Mouse (Mus musculus) adrenal gland, postnatal 10 days (tissue): Measurements from ENCODE around the gene Enkd1. TPM values are rescaled to one million over a fixed set of nuclear protein-coding genes. Genes with fewer than 3 reads are reported as not detected.

Experiments used
- DNase-seq: peaks from one replicate; pipeline ENCODE4 v3.0.0; 2021; ENCODE audit warnings: mixed read lengths
- long read RNA-seq, 2 experiments: library from polyadenylated mRNA; stranded (forward); transcript quantifications; one replicate each; pipeline ENCODE4 v2.0.0; 2021
- total RNA-seq, 2 experiments: library from RNA; stranded (reverse); gene quantifications; 2 replicates each; pipeline ENCODE4 v1.2.3; 2021

The Enkd1 gene
- 1 to 10 TPM; 3.9 to 7.5 TPM for total RNA-seq
- long read RNA-seq, experiment 1, partial matches to known transcripts, result 0 of 14 reads
- long read RNA-seq, experiment 1, other reads (novel, unspliced or antisense), result 10 of 14 reads
- long read RNA-seq, experiment 2, partial matches to known transcripts, result 0 of 4 reads
- long read RNA-seq, experiment 2, other reads (novel, unspliced or antisense), result 4 of 4 reads

- DNase-seq, result peak; percentile 90
These were observed at the start of gene Enkd1, which contains the start of gene 4933405L10Rik for GRCm38 (mm10) chr8:105707498-105708403. Enkd1 (minus strand) TSS chr8:105708210. 4933405L10Rik (plus strand) TSS chr8:105707655.

GRCm38 (mm10) chr8:105754688-105755087 lies 46.7 kb upstream of the Enkd1 start:
- DNase-seq, result no peak

DNA sequence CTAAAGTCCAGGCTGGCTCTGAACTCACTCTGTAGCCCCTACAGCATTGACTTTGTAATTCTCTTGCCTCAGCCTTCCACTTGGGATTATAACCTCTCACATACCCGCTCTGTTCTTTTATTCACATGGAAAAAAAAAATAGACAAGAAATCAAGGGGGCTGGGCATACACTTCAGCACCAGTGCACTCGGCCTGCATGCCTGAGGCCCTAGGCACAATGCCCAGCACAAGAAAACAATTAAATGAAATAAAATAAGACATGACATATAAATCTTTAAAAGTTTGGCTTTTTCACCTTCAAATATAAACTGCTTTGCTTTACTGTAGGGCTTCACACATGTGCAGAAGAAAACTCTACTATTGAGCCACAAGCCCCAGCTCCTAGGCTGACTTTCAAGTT lies 45.9 kb upstream of the Enkd1 start:
- no peak for DNase-seq

GRCm38 (mm10) chr8:105750606-105751005 lies 42.6 kb upstream of the Enkd1 start:
- peak; percentile 93 for DNase-seq

DNA sequence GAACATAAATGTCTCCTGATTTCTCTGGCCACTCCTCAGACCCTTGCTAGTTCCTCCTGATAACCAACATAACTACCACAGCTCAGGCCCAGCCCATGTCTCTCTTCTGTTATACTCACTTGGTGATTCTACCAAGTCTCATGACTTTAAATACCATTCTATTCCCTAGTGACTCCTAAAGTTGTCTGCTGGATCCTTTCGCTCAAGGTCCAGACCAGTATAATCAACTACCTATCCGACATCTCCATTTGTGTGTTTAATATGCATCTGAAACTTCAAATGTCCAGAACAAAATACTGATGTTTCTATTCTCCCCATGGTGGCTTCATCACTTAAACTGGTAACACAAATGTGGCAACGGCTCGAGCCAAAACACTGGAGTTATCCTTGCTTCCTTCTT lies 35.3 kb upstream of the Enkd1 start:
- no peak for DNase-seq

GRCm38 (mm10) chr8:105739216-105739615 lies 31.2 kb upstream of the Enkd1 start:
- DNase-seq, result no peak

DNA sequence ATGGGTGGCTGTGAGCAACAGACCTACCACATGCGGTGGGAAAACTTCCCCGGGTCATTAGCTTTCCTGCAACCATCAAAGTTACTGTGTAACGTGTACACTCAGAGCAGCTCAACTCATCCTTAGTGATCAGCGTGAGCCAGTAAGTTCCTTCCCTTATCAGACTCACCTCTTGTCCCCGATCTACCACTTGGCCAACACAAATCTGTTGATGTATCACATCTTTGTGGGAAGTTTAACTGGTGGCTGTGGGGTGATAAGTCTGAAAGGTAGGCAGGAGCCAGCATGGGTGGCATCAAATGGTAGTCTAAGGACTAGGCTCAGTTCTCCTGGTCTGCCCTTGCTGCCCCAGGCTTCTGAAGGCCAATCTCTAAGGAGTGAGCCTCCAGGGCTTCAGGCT lies 24.2 kb upstream of the Enkd1 start:
- no peak for DNase-seq

- DNase-seq, result peak; percentile 42
These were observed 19.6 kb upstream of the Enkd1 start for GRCm38 (mm10) chr8:105727397-105728124.

DNA sequence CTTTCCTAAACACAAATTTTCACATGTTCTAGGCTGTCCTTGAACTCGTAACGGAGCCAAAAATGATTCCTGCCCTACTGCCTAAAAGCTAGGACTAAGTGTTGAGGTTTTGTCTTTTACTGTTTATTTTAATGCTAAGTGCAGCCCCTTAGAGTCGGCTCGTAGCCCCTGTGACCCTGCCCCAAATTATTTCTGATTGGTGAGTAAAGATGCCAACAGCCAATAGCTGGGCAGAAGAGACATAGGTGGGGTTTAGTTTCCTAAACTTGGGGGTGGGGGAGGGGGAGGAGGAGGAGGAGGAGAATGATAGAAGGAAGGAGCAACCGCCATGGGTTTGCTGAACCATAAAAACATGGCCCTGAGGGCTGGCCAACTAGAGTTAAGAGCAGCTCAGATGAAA lies 17.7 kb upstream of the Enkd1 start:
- no peak for DNase-seq

- DNase-seq, result no peak
These were observed 14.9 kb upstream of the Enkd1 start for GRCm38 (mm10) chr8:105722861-105723260.

DNA sequence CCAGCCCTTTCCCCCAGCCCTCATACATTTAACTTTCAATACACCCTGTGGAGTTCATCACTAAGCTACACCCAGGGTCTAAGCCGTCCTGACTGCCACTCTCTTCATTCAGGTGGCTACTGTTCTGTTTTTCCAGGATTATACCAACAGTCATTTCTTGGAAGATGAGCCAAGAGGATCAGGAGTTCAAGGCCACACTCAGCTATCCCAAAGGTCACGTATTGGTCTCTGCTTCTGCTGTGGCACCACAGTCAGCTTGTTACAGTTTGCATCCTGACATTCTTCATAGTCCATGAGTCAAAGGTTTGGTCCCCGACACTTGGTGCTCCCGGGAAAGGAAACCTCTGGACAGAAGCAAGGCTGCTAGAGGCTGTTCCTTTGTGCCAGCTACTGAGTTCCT lies 11.6 kb upstream of the Enkd1 start:
- no peak for DNase-seq

DNA sequence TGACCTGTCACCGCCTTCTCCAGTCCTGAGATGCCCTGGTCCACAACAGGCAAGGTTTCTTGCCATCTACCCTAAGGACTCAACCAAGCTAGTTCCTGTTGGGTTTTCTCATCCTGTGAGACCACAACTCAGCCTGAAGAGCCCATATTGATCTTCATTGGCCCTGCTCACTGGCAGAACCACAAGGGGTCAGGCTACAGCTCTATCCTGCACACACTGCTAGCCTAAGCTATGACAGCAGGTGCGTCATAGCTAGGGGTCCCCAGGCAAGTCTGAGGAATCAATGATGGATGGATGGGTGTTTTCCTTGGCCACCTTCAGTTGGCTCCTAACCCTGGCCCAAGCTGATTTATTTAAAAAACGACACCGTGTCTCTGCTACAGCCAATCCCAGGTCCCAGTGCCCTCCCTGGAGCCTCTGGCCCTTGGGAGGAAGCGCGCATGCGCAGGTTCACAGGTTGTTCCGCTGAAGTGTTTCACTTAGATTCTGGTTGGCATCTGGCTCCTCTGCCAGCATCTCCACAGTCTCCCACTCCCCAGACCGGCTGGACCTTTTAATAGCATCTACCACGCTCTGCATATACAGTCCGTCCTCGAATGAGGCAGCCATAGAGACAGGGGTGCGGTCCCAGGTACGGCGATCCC lies 8.4 kb upstream of the Enkd1 start:
- no peak for DNase-seq

DNA sequence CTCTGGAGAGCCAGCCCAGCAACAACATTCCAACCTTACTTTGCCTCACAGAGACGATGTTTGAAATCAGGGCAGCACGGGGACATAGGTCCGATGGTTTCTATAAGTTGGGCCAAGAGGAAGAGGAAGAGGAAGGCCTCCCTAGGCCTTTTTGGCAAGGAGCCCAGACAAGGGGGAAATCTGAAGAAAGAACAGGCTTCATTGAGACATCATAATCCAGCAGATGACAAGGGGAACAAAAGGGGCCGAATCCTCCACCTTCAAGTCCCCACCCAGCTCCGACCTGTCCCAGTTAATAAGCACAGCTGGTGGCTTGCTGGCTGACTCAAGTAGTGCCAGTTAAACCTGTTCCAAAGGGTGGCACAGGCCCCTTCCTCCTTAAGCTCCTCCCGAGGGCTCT lies 7.0 kb upstream of the Enkd1 start:
- no peak for DNase-seq

GRCm38 (mm10) chr8:105714139-105714538 lies 6.1 kb upstream of the Enkd1 start:
- peak; percentile 94 for DNase-seq

GRCm38 (mm10) chr8:105712286-105712685 lies 4.3 kb upstream of the Enkd1 start:
- no peak for DNase-seq

DNA sequence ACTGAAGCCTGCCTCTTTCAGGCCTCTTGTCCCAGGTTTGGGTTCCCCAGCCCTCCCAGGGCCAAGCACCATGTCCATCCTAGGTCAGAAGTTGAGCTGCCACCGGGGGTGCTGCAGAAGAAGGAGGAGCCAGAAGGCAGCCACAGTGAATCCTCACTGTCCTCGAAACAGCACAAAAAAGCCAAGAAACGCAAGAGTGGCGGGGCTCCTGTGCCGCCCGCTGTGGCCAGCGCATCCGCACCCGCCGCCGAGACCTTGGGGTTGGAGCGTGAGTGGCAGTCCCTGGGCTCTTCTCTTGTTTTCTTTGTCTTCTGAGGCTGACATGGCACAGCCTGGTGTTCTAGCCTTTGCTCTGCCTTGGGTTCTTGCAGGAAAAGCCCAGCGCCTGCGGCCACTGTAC lies 1.3 kb upstream of the Enkd1 start:
- DNase-seq, result no peak

GRCm38 (mm10) chr8:105708675-105709074 lies 665 bp upstream of the Enkd1 start:
- DNase-seq, result no peak

- DNase-seq, result no peak
These were observed 1.6 kb downstream of the Enkd1 start for GRCm38 (mm10) chr8:105706426-105706825.

DNA sequence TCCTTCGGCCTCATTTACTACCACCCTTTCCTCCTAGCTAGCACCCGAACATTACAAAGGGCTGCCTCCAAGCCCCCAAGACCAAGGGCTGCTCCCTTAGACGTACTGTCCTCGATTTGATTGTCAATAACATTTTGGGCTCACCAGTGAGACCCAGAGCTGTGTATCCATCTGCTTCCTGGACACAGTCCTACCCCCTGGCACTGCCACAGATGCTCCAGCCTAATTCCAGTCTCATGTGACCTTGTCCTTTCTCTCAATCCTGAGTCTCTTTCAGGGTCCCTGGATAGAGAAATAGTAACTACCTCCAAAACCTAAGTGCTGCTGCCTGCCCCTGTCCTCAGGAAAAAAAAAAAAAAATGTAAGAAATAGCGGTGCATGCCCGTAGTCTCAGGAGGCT lies 3.1 kb downstream of the Enkd1 start:
- DNase-seq, result no peak

- DNase-seq, result no peak
These were observed 3.7 kb downstream of the Enkd1 start for GRCm38 (mm10) chr8:105704146-105704812.

DNA sequence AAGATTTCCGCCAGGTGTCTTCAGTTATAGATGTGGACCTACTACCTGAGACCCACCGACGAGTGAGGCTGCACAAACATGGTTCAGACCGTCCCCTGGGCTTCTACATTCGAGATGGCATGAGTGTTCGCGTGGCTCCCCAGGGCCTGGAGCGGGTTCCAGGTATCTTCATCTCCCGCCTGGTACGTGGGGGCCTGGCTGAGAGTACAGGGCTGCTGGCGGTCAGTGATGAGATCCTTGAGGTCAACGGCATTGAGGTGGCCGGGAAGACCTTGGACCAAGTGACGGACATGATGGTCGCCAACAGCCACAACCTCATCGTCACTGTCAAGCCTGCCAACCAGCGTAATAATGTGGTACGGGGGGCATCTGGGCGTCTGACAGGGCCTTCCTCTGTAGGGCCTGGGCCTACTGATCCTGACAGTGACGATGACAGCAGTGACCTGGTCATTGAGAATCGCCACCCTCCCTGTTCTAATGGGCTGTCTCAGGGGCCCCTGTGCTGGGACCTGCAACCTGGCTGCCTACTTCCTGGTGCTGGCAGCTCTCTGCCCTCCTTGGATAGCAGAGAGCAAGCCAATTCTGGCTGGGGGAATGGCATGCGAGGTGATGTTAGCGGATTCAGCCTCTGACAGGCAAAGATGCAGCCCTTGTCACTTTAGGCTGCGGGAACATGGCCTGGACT lies 5.1 kb downstream of the Enkd1 start:
- DNase-seq, result no peak
